Mouse (Mus musculus): ENCODE measurements around the gene Chrng. TPM values are rescaled to one million over a fixed set of nuclear protein-coding genes. Genes with fewer than 3 reads are reported as not detected.

Gene Chrng
- total RNA-seq, 1 experiment: 0.13 TPM

- peak within 1 kb of the TSS; percentile 91 to 98 for H3K4me3 ChIP-seq (ENCODE audit: insufficient read depth in 1 of 2, low read depth in 1 of 2, low read length in 2 of 2, poor library complexity in 1 of 2, severe bottlenecking in 1 of 2)
- peak within 1 kb of the TSS; percentile 99 for H3K27ac ChIP-seq (ENCODE audit: insufficient read depth, low read depth, low read length, poor library complexity, severe bottlenecking)
- H3K9ac ChIP-seq (ENCODE audit: insufficient read depth, low read depth, low read length, poor library complexity, severe bottlenecking): peak within 1 kb of the TSS; percentile 99
- TF ChIP-seq HCFC1 (IDR thresholded peaks at IDR 0.05; ENCODE audit: borderline replicate concordance, insufficient read depth, low read length): peak; percentile 83
- no peak for TF ChIP-seq ZNF384 (IDR thresholded peaks at IDR 0.05; ENCODE audit: low read depth, low read length)
- in situ Hi-C loops (cut with MboI; ENCODE audit: low sequenced_read_pairs in 2 of 2, unreplicated experiment in 2 of 2): no loop called here
- peaks cover 3% of the 10 kb centered on the region; the same call in 1 of the 2 replicates for H3K36me3 ChIP-seq (ENCODE audit: control insufficient read depth, insufficient read depth, low read length, poor library complexity, severe bottlenecking)
- peak; percentile 87 for DNase-seq (ENCODE audit: low read depth, low spot score)
- peaks cover 7 to 9% of the 10 kb centered on the region in 2 experiments; a peak in 3 of 4 replicates for H3K4me1 ChIP-seq (ENCODE audit: control insufficient read depth in 2 of 2, insufficient read depth in 2 of 2, low read length in 2 of 2, poor library complexity in 1 of 2)
- no peaks in the 10 kb centered on the region for H3K9me3 ChIP-seq (ENCODE audit: control insufficient read depth, insufficient read depth, low read depth, low read length)
Observed at GRCm38 (mm10) chr1:87213735-87214704, 9.6 kb downstream of the Chrng start, which contains the start of gene Eif4e2. Gene Eif4e2 (plus strand): TSS chr1:87213914.

GRCm38 (mm10) chr1:87214748-87215147 is 10.3 kb downstream of the Chrng start:
- TF ChIP-seq MAFK (IDR thresholded peaks at IDR 0.05; ENCODE audit: insufficient read depth, low read depth, low read length): no peak
- no peak for TF ChIP-seq ZNF384 (IDR thresholded peaks at IDR 0.05; ENCODE audit: low read depth, low read length)
- no peak for TF ChIP-seq HCFC1 (IDR thresholded peaks at IDR 0.05; ENCODE audit: borderline replicate concordance, insufficient read depth, low read length)
- no peak for TF ChIP-seq CHD2 (IDR thresholded peaks at IDR 0.05; ENCODE audit: low read depth, low read length)
- no peak for TF ChIP-seq ZC3H11A (IDR thresholded peaks at IDR 0.05; ENCODE audit: borderline replicate concordance, low read depth, low read length)
- in situ Hi-C loops (cut with MboI; ENCODE audit: low sequenced_read_pairs in 2 of 2, unreplicated experiment in 2 of 2): no loop called here
- peak overlapping the region; percentile 91 to 98 for H3K4me3 ChIP-seq (ENCODE audit: insufficient read depth in 1 of 2, low read depth in 1 of 2, low read length in 2 of 2, poor library complexity in 1 of 2, severe bottlenecking in 1 of 2)
- H3K9me3 ChIP-seq (ENCODE audit: control insufficient read depth, insufficient read depth, low read depth, low read length): no peaks in the 10 kb centered on the region
- H3K4me1 ChIP-seq (ENCODE audit: control insufficient read depth in 2 of 2, insufficient read depth in 2 of 2, low read length in 2 of 2, poor library complexity in 1 of 2): peaks cover 7 to 10% of the 10 kb centered on the region in 2 experiments; a peak in 3 of 4 replicates
- peaks cover 6% of the 10 kb centered on the region for H3K36me3 ChIP-seq (ENCODE audit: control insufficient read depth, insufficient read depth, low read length, poor library complexity, severe bottlenecking)
- peak overlapping the region; percentile 99; the same call in 1 of the 2 replicates for H3K27ac ChIP-seq (ENCODE audit: insufficient read depth, low read depth, low read length, poor library complexity, severe bottlenecking)
- no peak for DNase-seq (ENCODE audit: low read depth, low spot score)
- H3K9ac ChIP-seq (ENCODE audit: insufficient read depth, low read depth, low read length, poor library complexity, severe bottlenecking): peak overlapping the region; percentile 99

- H3K36me3 ChIP-seq (ENCODE audit: control insufficient read depth, insufficient read depth, low read length, poor library complexity, severe bottlenecking): peaks cover 27% of the 10 kb centered on the region
- TF ChIP-seq ZC3H11A (IDR thresholded peaks at IDR 0.05; ENCODE audit: borderline replicate concordance, low read depth, low read length): no peak
- no peak for TF ChIP-seq CHD2 (IDR thresholded peaks at IDR 0.05; ENCODE audit: low read depth, low read length)
- peak; percentile 78 for TF ChIP-seq MAFK (IDR thresholded peaks at IDR 0.05; ENCODE audit: insufficient read depth, low read depth, low read length)
- TF ChIP-seq ZNF384 (IDR thresholded peaks at IDR 0.05; ENCODE audit: low read depth, low read length): no peak
- H3K9me3 ChIP-seq (ENCODE audit: control insufficient read depth, insufficient read depth, low read depth, low read length): no peaks in the 10 kb centered on the region
- H3K4me3 ChIP-seq (ENCODE audit: insufficient read depth in 1 of 2, low read depth in 1 of 2, low read length in 2 of 2, poor library complexity in 1 of 2, severe bottlenecking in 1 of 2): 0 out of 4 replicates have a peak overlapping the region, but pooled peaks have one; percentile 4 to 9
- in situ Hi-C loops (cut with MboI; ENCODE audit: low sequenced_read_pairs in 2 of 2, unreplicated experiment in 2 of 2): no loop called here
- peak overlapping the region; percentile 19; the same call in 1 of the 2 replicates for H3K9ac ChIP-seq (ENCODE audit: insufficient read depth, low read depth, low read length, poor library complexity, severe bottlenecking)
- no peak for DNase-seq (ENCODE audit: low read depth, low spot score)
- peaks cover 7 to 10% of the 10 kb centered on the region in 2 experiments; a peak in 3 of 4 replicates for H3K4me1 ChIP-seq (ENCODE audit: control insufficient read depth in 2 of 2, insufficient read depth in 2 of 2, low read length in 2 of 2, poor library complexity in 1 of 2)
- peak overlapping the region; percentile 47; the same call in 1 of the 2 replicates for H3K27ac ChIP-seq (ENCODE audit: insufficient read depth, low read depth, low read length, poor library complexity, severe bottlenecking)
Observed at GRCm38 (mm10) chr1:87217938-87218337, 13.5 kb downstream of the Chrng start.

- peak overlapping the region; percentile 98 for H3K27ac ChIP-seq (ENCODE audit: insufficient read depth, low read depth, low read length, poor library complexity, severe bottlenecking)
- in situ Hi-C loops (cut with MboI; ENCODE audit: low sequenced_read_pairs in 2 of 2, unreplicated experiment in 2 of 2): no loop called here
- peak overlapping the region; percentile 46 for H3K9ac ChIP-seq (ENCODE audit: insufficient read depth, low read depth, low read length, poor library complexity, severe bottlenecking)
- H3K36me3 ChIP-seq (ENCODE audit: control insufficient read depth, insufficient read depth, low read length, poor library complexity, severe bottlenecking): peaks cover 54% of the 10 kb centered on the region
- H3K4me3 ChIP-seq (ENCODE audit: insufficient read depth in 1 of 2, low read depth in 1 of 2, low read length in 2 of 2, poor library complexity in 1 of 2, severe bottlenecking in 1 of 2): peak overlapping the region; percentile 34 to 51
- TF ChIP-seq ZC3H11A (IDR thresholded peaks at IDR 0.05; ENCODE audit: borderline replicate concordance, low read depth, low read length) (no peak), ZNF384 (IDR thresholded peaks at IDR 0.05; ENCODE audit: low read depth, low read length) (no peak), HCFC1 (IDR thresholded peaks at IDR 0.05; ENCODE audit: borderline replicate concordance, insufficient read depth, low read length) (no peak), MAFK (IDR thresholded peaks at IDR 0.05; ENCODE audit: insufficient read depth, low read depth, low read length) (no peak), CHD2 (IDR thresholded peaks at IDR 0.05; ENCODE audit: low read depth, low read length) (no peak)
- H3K4me1 ChIP-seq (ENCODE audit: control insufficient read depth in 2 of 2, insufficient read depth in 2 of 2, low read length in 2 of 2, poor library complexity in 1 of 2): peaks cover 34 to 35% of the 10 kb centered on the region in 2 experiments
- no peaks in the 10 kb centered on the region for H3K9me3 ChIP-seq (ENCODE audit: control insufficient read depth, insufficient read depth, low read depth, low read length)
- DNase-seq (ENCODE audit: low read depth, low spot score): no peak
Observed at GRCm38 (mm10) chr1:87225739-87226138, 21.3 kb downstream of the Chrng start.

All from ES-E14 (cell line).